Mouse (Mus musculus): Measurements from ENCODE around the gene Rgs19.

The Rgs19 gene

GRCm38 (mm10) chr2:181653523-181653922 is 40.3 kb downstream of the Rgs19 start:
- no peak for DNase-seq (ENCODE audit: low spot score in 2 of 2)

GRCm38 (mm10) chr2:181653065-181653464 is 40.7 kb downstream of the Rgs19 start:
- DNase-seq (ENCODE audit: low spot score in 2 of 2) = no peak

GRCm38 (mm10) chr2:181648926-181649325 is 44.9 kb downstream of the Rgs19 start:
- no peak for DNase-seq (ENCODE audit: low spot score in 2 of 2)

- no peak for DNase-seq (ENCODE audit: low spot score in 2 of 2)
Observed at GRCm38 (mm10) chr2:181646626-181647472, 46.9 kb downstream of the Rgs19 start.

- no peak for DNase-seq (ENCODE audit: low spot score in 2 of 2)
Observed at GRCm38 (mm10) chr2:181645666-181646065, 48.1 kb downstream of the Rgs19 start.

GRCm38 (mm10) chr2:181644361-181644760 is 49.4 kb downstream of the Rgs19 start:
- DNase-seq (ENCODE audit: low spot score in 2 of 2) = no peak
